Mouse (Mus musculus) hindbrain, embryonic 16.5 days (tissue): ENCODE results near the gene Orai3. TPM values are rescaled to one million over a fixed set of nuclear protein-coding genes. Genes with fewer than 3 reads are reported as not detected.
A peak's percentile ranks its signal among the peaks of the same experiment; 100 is the strongest.

Experiments used
- ATAC-seq: fragments of 200-750 bp; cut with Nextera tagmentation; 2 replicates; pipeline ENCODE4 v1.8.0; 2017; ENCODE audit warnings: moderate TSS enrichment, moderate library complexity
- H3K27ac ChIP-seq: fragments of 300-500 bp; sonication (generic); 2 replicates; pipeline ENCODE4 v1.5.1; 2014; ENCODE audit warnings: low read depth, mild to moderate bottlenecking, control low read depth, low read length, moderate library complexity
- H3K27me3 ChIP-seq: fragments of 300-500 bp; sonication (generic); replicated peaks from 2 replicates; pipeline ENCODE4 v1.6.1; 2014; ENCODE audit warnings: low read length; ENCODE audit not compliant: control insufficient read depth, insufficient read depth
- H3K36me3 ChIP-seq: fragments of 300-500 bp; sonication (generic); 2 replicates; pipeline ENCODE4 v1.6.1; 2014; ENCODE audit warnings: mild to moderate bottlenecking, low read length, moderate library complexity, mixed read lengths; ENCODE audit not compliant: control insufficient read depth, insufficient read depth
- H3K4me1 ChIP-seq: fragments of 300-500 bp; sonication (generic); 2 replicates; pipeline ENCODE4 v1.6.1; 2014; ENCODE audit warnings: low read depth, low read length; ENCODE audit not compliant: control insufficient read depth, insufficient read depth
- H3K4me2 ChIP-seq: fragments of 300-500 bp; sonication (generic); 2 replicates; pipeline ENCODE4 v1.6.1; 2014; ENCODE audit warnings: mild to moderate bottlenecking, low read length, control low read depth, moderate library complexity
- H3K4me3 ChIP-seq: fragments of 300-500 bp; sonication (generic); 2 replicates; pipeline ENCODE4 v1.5.1; 2014; ENCODE audit warnings: mild to moderate bottlenecking, low read length, control low read depth, moderate library complexity
- H3K9ac ChIP-seq: fragments of 300-500 bp; sonication (generic); 2 replicates; pipeline ENCODE4 v1.6.1; 2014; ENCODE audit warnings: low read depth, mild to moderate bottlenecking, control low read depth, low read length, moderate library complexity
- H3K9me3 ChIP-seq: fragments of 300-500 bp; sonication (generic); 2 replicates; pipeline ENCODE4 v1.6.1; 2014; ENCODE audit warnings: mild to moderate bottlenecking, low read length, moderate library complexity; ENCODE audit not compliant: control insufficient read depth
- WGBS: fragments of 180-500 bp; shearing (Covaris S2); extraction: QIAGEN DNeasy Blood & Tissue Kit; methylation state at CpG from one replicate; pipeline ENCODE4 v1.1.7; 2014; 5-methylcytosine and 5-hydroxymethylcytosine counted together
- polyA plus RNA-seq: library from polyadenylated mRNA; unstranded; fragments of >200 nt; fragmentation: Nextera tagmentation; extraction: Ambion mirVana; gene quantifications from 2 replicates; pipeline ENCODE4 v1.2.1, GENCODE M21; 2015

The Orai3 gene
- polyA plus RNA-seq, 1 experiment from 2014 or later = 10.4 TPM

DNA sequence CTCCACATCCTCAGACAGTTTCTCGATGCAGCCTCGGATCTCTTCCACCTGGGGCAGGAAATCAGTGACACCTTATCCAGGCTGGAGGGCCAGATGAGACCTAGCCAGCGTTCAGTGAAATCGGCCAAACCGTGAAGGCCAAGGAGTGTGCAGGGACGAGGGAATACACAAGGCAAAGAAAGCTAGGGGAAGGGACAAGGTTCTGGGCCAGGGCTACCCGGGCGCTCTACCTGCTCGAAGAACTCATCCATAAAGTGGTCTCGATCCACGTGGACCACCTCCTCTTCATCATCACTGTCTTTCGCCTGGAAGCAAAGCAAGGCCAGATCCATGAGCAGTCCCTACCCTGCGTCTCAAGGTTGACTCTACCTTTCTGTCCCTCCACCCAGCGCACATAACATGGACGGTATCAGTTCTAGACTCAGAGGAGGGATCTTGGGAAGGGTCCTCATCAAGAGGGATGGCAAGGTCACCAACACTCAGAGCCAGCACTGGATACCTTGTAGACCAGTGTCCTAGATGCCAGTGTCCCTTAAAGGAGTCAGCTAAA is 45.6 kb downstream of the Orai3 start:
- H3K27ac ChIP-seq = no peak overlapping the region
- H3K9me3 ChIP-seq = no peaks in the 10 kb centered on the region
- ATAC-seq = no peak
- H3K4me2 ChIP-seq = no peak overlapping the region
- no peak overlapping the region for H3K9ac ChIP-seq
- H3K4me3 ChIP-seq = no peak overlapping the region
- peaks cover 23% of the 10 kb centered on the region for H3K36me3 ChIP-seq
- no peaks in the 10 kb centered on the region for H3K4me1 ChIP-seq
- WGBS = 92% methylated on average over 15 of the region's 15 CpGs
- H3K27me3 ChIP-seq = no peaks in the 10 kb centered on the region

DNA sequence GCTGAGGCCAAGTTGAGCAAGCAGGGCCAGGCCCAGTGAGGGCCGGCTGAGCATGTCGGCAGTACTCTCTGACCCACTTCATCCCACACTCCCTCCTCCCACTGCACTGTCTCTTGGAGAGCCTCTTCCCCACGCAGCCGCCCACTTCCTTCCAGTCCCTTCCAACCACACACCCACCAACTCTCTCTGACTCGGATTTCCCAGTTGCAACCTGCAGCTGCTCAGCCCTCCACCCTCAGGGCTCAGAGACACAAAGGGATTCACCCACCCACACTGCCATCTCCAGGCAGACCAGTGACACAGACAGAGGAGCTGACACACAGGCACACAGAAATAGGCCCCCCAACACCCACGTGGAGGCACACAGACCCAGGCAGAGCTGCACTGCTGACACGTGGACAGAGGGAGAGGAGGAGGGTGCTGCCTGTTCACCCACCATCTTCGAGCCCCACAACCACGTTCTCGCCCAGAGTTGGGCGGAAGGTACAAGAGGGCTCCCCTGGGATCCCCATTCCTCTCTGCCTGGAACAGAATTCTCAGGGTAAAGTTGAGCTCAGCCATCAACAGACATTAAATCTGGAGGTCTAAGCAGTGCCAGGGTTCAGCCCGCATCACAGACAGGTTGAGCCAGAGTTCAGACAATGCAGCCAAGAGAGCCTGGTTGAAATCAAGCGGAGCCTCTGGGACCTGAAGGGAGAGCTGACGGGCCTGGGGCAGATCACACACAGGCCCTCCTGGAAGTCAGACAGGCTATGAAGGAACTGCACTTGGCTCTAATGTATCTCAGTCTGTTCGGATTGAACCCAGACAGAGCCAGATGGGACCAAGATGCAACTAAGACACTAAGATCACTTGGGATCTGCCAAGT is 46.6 kb downstream of the Orai3 start:
- Histone ChIP-seq H3K27ac (no peak overlapping the region), H3K9ac (no peak overlapping the region), H3K4me3 (no peak overlapping the region), H3K4me2 (no peak overlapping the region), H3K27me3 (no peaks in the 10 kb centered on the region), H3K9me3 (no peaks in the 10 kb centered on the region), H3K4me1 (no peaks in the 10 kb centered on the region), H3K36me3 (peaks cover 15% of the 10 kb centered on the region)
- 63% methylated on average over 15 of the region's 15 CpGs for WGBS
- no peak for ATAC-seq

DNA sequence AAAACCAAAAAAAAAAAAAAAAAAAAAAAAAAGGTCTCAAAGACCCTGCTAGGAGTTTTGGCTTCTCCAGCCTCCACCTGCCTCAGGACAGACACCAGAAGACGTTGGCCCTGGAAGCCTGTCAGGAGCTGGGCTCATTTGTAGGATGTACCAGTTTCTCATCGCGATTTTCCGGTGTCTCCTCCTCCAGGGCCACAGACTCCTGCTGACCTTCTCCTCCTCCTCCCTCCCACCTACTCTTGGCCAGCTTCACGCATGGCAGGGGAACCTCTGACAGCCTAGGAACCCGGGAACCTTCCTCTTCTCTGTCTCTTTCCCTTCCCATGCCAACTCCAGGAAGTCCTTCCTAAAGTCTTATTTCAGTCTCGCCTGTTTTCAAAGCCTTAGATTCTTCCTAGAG is 47.4 kb downstream of the Orai3 start:
- no peak overlapping the region for H3K27ac ChIP-seq
- WGBS = 70% methylated on average over 7 of the region's 7 CpGs
- ATAC-seq = no peak
- no peak overlapping the region for H3K4me3 ChIP-seq
- H3K27me3 ChIP-seq = no peaks in the 10 kb centered on the region
- no peaks in the 10 kb centered on the region for H3K9me3 ChIP-seq
- H3K4me1 ChIP-seq = no peaks in the 10 kb centered on the region; the same call in 1 of the 2 replicates
- peaks cover 13% of the 10 kb centered on the region for H3K36me3 ChIP-seq
- H3K9ac ChIP-seq = no peak overlapping the region
- no peak overlapping the region for H3K4me2 ChIP-seq

DNA sequence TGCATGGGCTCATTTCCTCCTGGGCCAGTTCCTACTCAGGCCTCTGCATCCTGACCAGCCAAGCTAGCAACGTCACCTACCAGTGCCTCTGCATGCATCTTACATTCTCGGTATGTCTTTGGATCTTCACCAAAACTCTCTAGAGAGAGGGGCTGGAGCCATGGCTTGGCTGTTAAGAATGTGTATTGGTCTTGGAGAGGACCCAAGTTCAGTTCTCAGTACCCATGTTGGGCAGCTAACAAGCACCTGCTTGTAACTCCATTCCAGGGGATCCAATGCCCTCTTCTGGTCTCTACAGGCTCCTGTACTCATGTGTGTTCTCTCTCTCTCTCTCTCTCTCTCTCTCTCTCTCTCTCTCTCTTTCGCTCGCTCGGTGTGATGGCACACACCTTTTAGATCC is 48.2 kb downstream of the Orai3 start:
- no peak for ATAC-seq
- Histone ChIP-seq H3K9me3 (no peaks in the 10 kb centered on the region), H3K9ac (no peak overlapping the region), H3K36me3 (peaks cover 13% of the 10 kb centered on the region), H3K4me2 (no peak overlapping the region), H3K4me3 (no peak overlapping the region), H3K27me3 (no peaks in the 10 kb centered on the region), H3K4me1 (peaks cover 3% of the 10 kb centered on the region), H3K27ac (no peak overlapping the region)
- 84% methylated on average over 5 of the region's 5 CpGs for WGBS

DNA sequence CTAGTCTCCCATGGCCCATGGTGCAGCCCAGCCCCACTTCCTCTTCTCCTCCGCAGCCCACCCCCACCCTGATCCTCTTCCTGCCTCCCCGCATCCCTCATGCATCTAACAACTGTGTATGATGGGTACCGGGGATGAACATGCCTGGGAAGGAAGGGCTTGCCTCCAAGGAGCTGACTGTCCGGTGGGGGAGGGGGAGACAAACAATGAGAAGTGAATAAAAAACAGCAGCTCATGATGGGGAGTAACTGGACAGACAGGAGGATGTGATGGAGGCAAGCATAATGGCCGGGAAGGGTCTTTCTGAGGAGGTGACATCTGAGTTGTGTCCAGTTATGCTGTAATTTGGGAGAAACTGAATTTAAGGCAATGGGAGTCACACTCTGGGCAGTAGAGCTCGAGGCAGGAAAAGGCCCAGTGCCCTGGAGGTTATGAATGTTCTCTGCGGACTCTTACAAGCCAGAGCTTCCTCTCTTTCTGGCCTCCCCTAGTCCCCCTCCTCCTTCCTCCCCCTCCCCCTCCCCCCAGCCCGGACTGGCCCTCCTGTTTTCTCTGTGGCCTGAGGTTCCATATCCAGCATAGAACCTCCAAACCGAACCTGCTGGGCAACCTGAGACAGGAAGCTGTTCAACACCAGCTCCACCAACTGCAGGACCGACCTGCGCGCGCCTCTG is 51.4 kb downstream of the Orai3 start:
- H3K27ac ChIP-seq = no peak overlapping the region
- no peak overlapping the region for H3K4me2 ChIP-seq
- H3K4me3 ChIP-seq = no peak overlapping the region
- H3K9me3 ChIP-seq = no peaks in the 10 kb centered on the region
- 72% methylated on average over 13 of the region's 13 CpGs for WGBS
- H3K4me1 ChIP-seq = peaks cover 18% of the 10 kb centered on the region
- peaks cover 3% of the 10 kb centered on the region; the same call in 1 of the 2 replicates for H3K36me3 ChIP-seq
- ATAC-seq = no peak
- H3K27me3 ChIP-seq = no peaks in the 10 kb centered on the region
- H3K9ac ChIP-seq = no peak overlapping the region

DNA sequence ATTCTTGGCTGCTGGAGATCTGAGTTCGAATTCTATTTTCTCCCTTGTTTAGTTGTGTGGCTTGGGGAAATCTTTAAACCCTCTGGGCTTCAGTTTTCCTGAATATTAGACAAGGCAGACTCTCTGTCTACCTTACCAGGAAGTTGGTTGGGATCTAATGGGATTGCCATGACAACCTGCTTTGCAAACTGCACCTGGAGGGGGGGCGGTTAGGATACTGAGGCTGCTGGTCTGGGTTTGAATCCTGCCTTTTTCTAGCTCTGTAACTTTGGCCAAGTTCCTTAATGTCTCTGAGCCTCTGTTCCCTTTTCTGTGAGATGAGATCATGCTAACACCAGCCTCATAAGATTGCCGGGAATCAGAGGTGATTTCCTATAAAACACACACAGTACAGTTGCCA is 52.9 kb downstream of the Orai3 start:
- Histone ChIP-seq H3K9me3 (no peaks in the 10 kb centered on the region), H3K36me3 (peaks cover 3% of the 10 kb centered on the region; the same call in 1 of the 2 replicates), H3K4me2 (peak overlapping the region; percentile 80; the same call in 1 of the 2 replicates), H3K9ac (no peak overlapping the region), H3K27ac (no peak overlapping the region), H3K4me1 (peaks cover 18% of the 10 kb centered on the region), H3K4me3 (no peak overlapping the region), H3K27me3 (no peaks in the 10 kb centered on the region)
- 96% methylated on average over 3 of the region's 3 CpGs for WGBS
- ATAC-seq = no peak

DNA sequence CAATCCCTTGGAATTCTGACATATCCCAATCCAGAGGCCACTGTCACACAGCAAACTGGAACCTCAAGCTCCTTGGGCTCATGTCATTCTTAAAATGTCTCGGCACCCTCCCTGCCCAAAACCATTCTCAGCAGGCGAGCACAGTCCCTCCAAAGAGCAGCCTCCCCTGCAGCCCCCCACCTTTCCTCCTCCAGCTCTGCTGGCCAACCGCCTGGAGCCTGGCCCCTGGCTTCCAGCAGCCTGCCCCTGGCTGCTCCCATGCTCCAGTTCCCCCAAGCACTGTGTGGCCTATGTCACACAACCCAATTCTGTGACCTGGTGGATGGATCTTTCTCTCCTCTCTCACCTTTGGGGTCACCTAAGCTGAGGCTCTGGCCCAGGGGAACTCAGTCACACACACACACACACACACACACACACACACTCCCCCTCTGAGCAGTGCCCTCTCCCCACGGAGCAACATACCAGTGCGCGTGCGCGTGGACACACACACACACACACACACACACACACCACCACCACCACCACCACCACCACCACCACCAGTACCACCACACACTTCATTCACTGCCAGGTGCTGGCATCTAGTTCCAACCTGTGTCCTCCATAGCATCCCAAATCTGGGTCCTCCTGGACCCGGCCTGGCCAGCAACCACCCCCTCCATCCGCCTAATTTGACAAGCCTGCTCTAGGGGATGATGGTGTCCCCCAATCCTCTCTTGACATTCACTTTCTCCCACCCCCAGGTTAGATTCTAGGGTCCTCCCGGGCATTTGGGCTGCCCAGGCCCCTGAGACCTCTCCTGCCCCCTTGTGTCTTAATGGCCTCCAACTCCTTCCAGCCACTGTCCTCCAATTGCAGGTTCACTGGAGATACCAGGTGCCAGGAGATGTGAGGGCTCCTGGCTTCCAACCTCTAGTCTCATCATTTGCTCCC is 53.9 kb downstream of the Orai3 start:
- Histone ChIP-seq H3K9ac (peak overlapping the region; percentile 82), H3K4me1 (peaks cover 18% of the 10 kb centered on the region), H3K27me3 (no peaks in the 10 kb centered on the region), H3K27ac (peak overlapping the region; percentile 85), H3K36me3 (no peaks in the 10 kb centered on the region), H3K4me2 (peak overlapping the region; percentile 80), H3K9me3 (no peaks in the 10 kb centered on the region), H3K4me3 (peak overlapping the region; percentile 58)
- peak; percentile 19; the same call in 1 of the 2 replicates for ATAC-seq
- WGBS = 51% methylated on average over 11 of the region's 11 CpGs

DNA sequence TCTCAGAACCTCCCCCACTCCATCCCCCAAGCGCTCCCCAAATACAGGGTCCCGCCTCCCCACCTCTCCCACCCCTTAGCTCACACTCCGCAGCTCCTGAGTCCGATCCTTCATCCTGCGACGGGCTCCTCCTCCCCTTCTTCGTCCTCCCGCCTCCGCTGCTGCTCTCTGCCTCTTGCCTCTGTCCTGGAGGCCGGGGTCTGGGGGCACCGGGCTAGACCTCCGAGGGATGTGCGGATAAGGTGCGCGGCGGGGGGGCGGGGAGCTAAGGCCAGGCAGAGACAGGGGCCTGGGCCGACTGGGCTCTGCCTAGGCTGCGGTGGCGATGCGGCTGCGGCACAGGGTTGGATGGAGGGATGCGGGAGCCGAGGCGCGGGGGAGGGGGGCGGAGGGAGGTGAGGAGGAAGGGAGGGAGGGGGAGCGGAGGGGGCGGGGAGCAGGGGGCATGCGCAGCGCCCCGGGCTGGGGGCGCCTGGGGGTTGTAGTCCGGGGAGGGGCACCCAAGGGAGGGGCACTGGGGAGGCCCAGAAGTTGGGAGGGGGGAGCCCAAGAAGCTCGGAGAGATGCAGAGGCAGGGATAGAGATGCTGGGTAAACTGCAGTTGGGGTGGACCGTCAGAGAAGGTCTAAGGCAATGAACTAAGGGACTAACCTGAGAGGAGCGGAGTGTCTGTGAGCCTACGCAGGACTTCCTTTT is 54.7 kb downstream of the Orai3 start, which contains the start of the genes Stx4a and Stx1b:
TSS of gene Stx4a (plus strand) at position 119 of the 696 bp plus-strand sequence.
TSS of gene Stx1b (minus strand) at position 374 of the 696 bp plus-strand sequence.
- Histone ChIP-seq H3K9ac (peak within 1 kb of the TSS; percentile 82), H3K27me3 (no peaks in the 10 kb centered on the region), H3K36me3 (no peaks in the 10 kb centered on the region), H3K27ac (peak within 1 kb of the TSS; percentile 85), H3K4me3 (peak within 1 kb of the TSS; percentile 58), H3K4me1 (peaks cover 18% of the 10 kb centered on the region), H3K9me3 (no peaks in the 10 kb centered on the region), H3K4me2 (peak within 1 kb of the TSS; percentile 80)
- WGBS = 2% methylated on average over 33 of the region's 38 CpGs
- peak; percentile 89 for ATAC-seq
